Mouse (Mus musculus): Measurements from ENCODE around the gene Wdr82.

GRCm38 (mm10) chr9:106149399-106149754 lies 21.4 kb upstream of the Wdr82 start:
- no peak for TF ChIP-seq CHD2 (IDR thresholded peaks at IDR 0.05; ENCODE audit: low read depth, low read length)
- no peak for TF ChIP-seq ZC3H11A (IDR thresholded peaks at IDR 0.05; ENCODE audit: borderline replicate concordance, low read depth, low read length)
- no peak for TF ChIP-seq ZNF384 (IDR thresholded peaks at IDR 0.05; ENCODE audit: low read depth, low read length)

Data from ES-E14 (cell line).